In genomic region chr13:37376411-37376810, GRCm38 (mm10) we compare ENCODE assay signal across 15 mouse cellular contexts. TPM values are rescaled to one million over a fixed set of nuclear protein-coding genes. Genes with fewer than 3 reads are reported as not detected.
DNase-seq lines count a peak whose midpoint lies in the region; ATAC-seq lines count a peak whose summit lies in the region.
"Had no signal": no experiment of that assay in that cellular context is flagged by ENCODE, and none has a peak within 500 bp of the region (broad histone marks: within the 10 kb centered on the region; RNA-seq: fewer than 3 reads in every experiment).

No protein-coding gene starts in this region.

- 70% methylated on average over 5 of the region's 5 CpGs for WGBS in embryonic facial prominence, embryonic 14.5 days
- 79% methylated on average over 5 of the region's 5 CpGs for WGBS in embryonic facial prominence, embryonic 10.5 days
- WGBS in hindbrain, embryonic 14.5 days: 64% methylated on average over 5 of the region's 5 CpGs
- 47% methylated on average over 5 of the region's 5 CpGs for WGBS in hindbrain, embryonic 16.5 days
- WGBS in lung, embryonic 16.5 days: 64% methylated on average over 5 of the region's 5 CpGs

- no peak for ATAC-seq in embryonic facial prominence, embryonic 14.5 days (ENCODE audit: low read depth)
- no peak for ATAC-seq in hindbrain, embryonic 14.5 days (ENCODE audit: low FRiP score)
- no peak for ATAC-seq in hindbrain, embryonic 16.5 days
- ATAC-seq in lung, embryonic 16.5 days (ENCODE audit: low read depth): peak; percentile 62; the same call in 1 of the 2 replicates
- no peak for ATAC-seq in erythroid progenitor cell, adult 5-6 weeks (replicated peaks; ENCODE audit: low FRiP score, poor library complexity, severe bottlenecking)

- no peaks in the 10 kb centered on the region for H3K36me3 ChIP-seq in embryonic facial prominence, embryonic 14.5 days (ENCODE audit: control insufficient read depth, insufficient read depth, low read length)
- H3K36me3 ChIP-seq in embryonic facial prominence, embryonic 10.5 days (replicated peaks): no peaks in the 10 kb centered on the region
- no peaks in the 10 kb centered on the region for H3K36me3 ChIP-seq in hindbrain, embryonic 14.5 days (replicated peaks; ENCODE audit: control insufficient read depth, insufficient read depth)
- H3K36me3 ChIP-seq in hindbrain, embryonic 16.5 days (ENCODE audit: control insufficient read depth, insufficient read depth, low read length): no peaks in the 10 kb centered on the region
- no peaks in the 10 kb centered on the region for H3K36me3 ChIP-seq in lung, embryonic 16.5 days (ENCODE audit: control insufficient read depth, insufficient read depth, low read length)
- H3K36me3 ChIP-seq: forebrain, embryonic 10.5 days; heart, embryonic 12.5 days; limb, embryonic 12.5 days; liver, embryonic 15.5 days; midbrain, embryonic 10.5 days had no signal

- no peak overlapping the region for H3K4me3 ChIP-seq in embryonic facial prominence, embryonic 14.5 days (ENCODE audit: low read depth, low read length)
- H3K4me3 ChIP-seq in embryonic facial prominence, embryonic 10.5 days: no peak overlapping the region
- H3K4me3 ChIP-seq in hindbrain, embryonic 14.5 days (replicated peaks; ENCODE audit: low read length): no peak overlapping the region
- no peak overlapping the region for H3K4me3 ChIP-seq in hindbrain, embryonic 16.5 days (ENCODE audit: low read length)
- no peak overlapping the region for H3K4me3 ChIP-seq in lung, embryonic 16.5 days (ENCODE audit: low read length)
- H3K4me3 ChIP-seq: forebrain, embryonic 10.5 days; heart, embryonic 12.5 days; limb, embryonic 12.5 days; liver, embryonic 15.5 days; midbrain, embryonic 10.5 days; myocyte had no signal

- H3K9ac ChIP-seq in embryonic facial prominence, embryonic 14.5 days (ENCODE audit: low read depth, low read length): no peak overlapping the region
- H3K9ac ChIP-seq in hindbrain, embryonic 14.5 days: no peak overlapping the region
- H3K9ac ChIP-seq in hindbrain, embryonic 16.5 days (ENCODE audit: low read depth, low read length): no peak overlapping the region
- H3K9ac ChIP-seq in lung, embryonic 16.5 days (ENCODE audit: low read length): no peak overlapping the region
- H3K9ac ChIP-seq: heart, embryonic 12.5 days; limb, embryonic 12.5 days; liver, embryonic 15.5 days had no signal

- peak; percentile 53 for DNase-seq in embryonic facial prominence, embryonic 14.5 days (ENCODE audit: low spot score)
- DNase-seq in embryonic facial prominence, embryonic 10.5 days (ENCODE audit: low spot score): no peak
- DNase-seq in hindbrain, embryonic 14.5 days (ENCODE audit: low spot score): peak; percentile 27
- DNase-seq in lung, postnatal 25 days (ENCODE audit: low spot score): no peak
- DNase-seq in ZHBTc4 (ENCODE audit: low read depth, low spot score): peak; percentile 10
- DNase-seq: adrenal gland, adult 2 months had no signal

- no peaks in the 10 kb centered on the region for H3K27me3 ChIP-seq in embryonic facial prominence, embryonic 14.5 days (replicated peaks; ENCODE audit: control insufficient read depth, insufficient read depth, low read length)
- no peaks in the 10 kb centered on the region for H3K27me3 ChIP-seq in embryonic facial prominence, embryonic 10.5 days (replicated peaks; ENCODE audit: low read depth, poor library complexity, severe bottlenecking)
- H3K27me3 ChIP-seq in hindbrain, embryonic 14.5 days (ENCODE audit: control insufficient read depth, insufficient read depth, low read length): no peaks in the 10 kb centered on the region
- no peaks in the 10 kb centered on the region for H3K27me3 ChIP-seq in hindbrain, embryonic 16.5 days (replicated peaks; ENCODE audit: control insufficient read depth, insufficient read depth, low read length)
- no peaks in the 10 kb centered on the region for H3K27me3 ChIP-seq in lung, embryonic 16.5 days (ENCODE audit: control insufficient read depth, insufficient read depth, low read depth, low read length)
- H3K27me3 ChIP-seq: limb, embryonic 12.5 days; liver, embryonic 15.5 days had no signal

- no peak overlapping the region for H3K27ac ChIP-seq in embryonic facial prominence, embryonic 14.5 days (replicated peaks; ENCODE audit: low read depth, low read length)
- H3K27ac ChIP-seq in embryonic facial prominence, embryonic 10.5 days (replicated peaks): no peak overlapping the region
- H3K27ac ChIP-seq in hindbrain, embryonic 14.5 days: no peak overlapping the region
- H3K27ac ChIP-seq in hindbrain, embryonic 16.5 days (ENCODE audit: low read depth, low read length): no peak overlapping the region
- no peak overlapping the region for H3K27ac ChIP-seq in lung, embryonic 16.5 days (ENCODE audit: low read length)
- H3K27ac ChIP-seq: forebrain, embryonic 10.5 days; limb, embryonic 12.5 days; liver, embryonic 15.5 days; midbrain, embryonic 10.5 days had no signal

- H3K9me3 ChIP-seq in embryonic facial prominence, embryonic 14.5 days (ENCODE audit: control insufficient read depth, low read length): no peaks in the 10 kb centered on the region
- H3K9me3 ChIP-seq in embryonic facial prominence, embryonic 10.5 days: no peaks in the 10 kb centered on the region
- H3K9me3 ChIP-seq in hindbrain, embryonic 14.5 days (ENCODE audit: control insufficient read depth, low read length): no peaks in the 10 kb centered on the region
- no peaks in the 10 kb centered on the region for H3K9me3 ChIP-seq in hindbrain, embryonic 16.5 days (ENCODE audit: control insufficient read depth, low read length)
- no peaks in the 10 kb centered on the region for H3K9me3 ChIP-seq in lung, embryonic 16.5 days (ENCODE audit: control insufficient read depth, low read length)
- H3K9me3 ChIP-seq: forebrain, embryonic 10.5 days; heart, embryonic 12.5 days; limb, embryonic 12.5 days; liver, embryonic 15.5 days; midbrain, embryonic 10.5 days had no signal

- H3K4me1 ChIP-seq in embryonic facial prominence, embryonic 14.5 days (ENCODE audit: control insufficient read depth, insufficient read depth, low read length): no peaks in the 10 kb centered on the region
- H3K4me1 ChIP-seq in embryonic facial prominence, embryonic 10.5 days: peaks cover 4% of the 10 kb centered on the region; the same call in 1 of the 2 replicates
- H3K4me1 ChIP-seq in hindbrain, embryonic 14.5 days (replicated peaks; ENCODE audit: control insufficient read depth, insufficient read depth, low read length): no peaks in the 10 kb centered on the region
- H3K4me1 ChIP-seq in hindbrain, embryonic 16.5 days (ENCODE audit: control insufficient read depth, insufficient read depth, low read depth, low read length): no peaks in the 10 kb centered on the region
- H3K4me1 ChIP-seq in lung, embryonic 16.5 days (replicated peaks; ENCODE audit: control insufficient read depth, insufficient read depth, low read length): peaks cover 5% of the 10 kb centered on the region; the same call in 1 of the 2 replicates
- H3K4me1 ChIP-seq: limb, embryonic 12.5 days; liver, embryonic 15.5 days had no signal

- H3K4me2 ChIP-seq in embryonic facial prominence, embryonic 14.5 days (ENCODE audit: low read depth, low read length): no peak overlapping the region
- H3K4me2 ChIP-seq in hindbrain, embryonic 14.5 days (replicated peaks): no peak overlapping the region
- H3K4me2 ChIP-seq in hindbrain, embryonic 16.5 days (ENCODE audit: low read length): no peak overlapping the region
- no peak overlapping the region for H3K4me2 ChIP-seq in lung, embryonic 16.5 days (ENCODE audit: low read depth, low read length)
- H3K4me2 ChIP-seq: heart, embryonic 12.5 days; limb, embryonic 12.5 days; liver, embryonic 15.5 days had no signal

RNA-seq across cellular contexts. Expression of gene Ly86, which starts 31.4 kb away (rescaled TPM):
- 16.8 and 18.8 TPM in 2 replicates for polyA plus RNA-seq in embryonic facial prominence, embryonic 14.5 days (2014; fragmentation: Nextera tagmentation; extraction: Ambion mirVana)
- 3.1 and 4.8 TPM in 2 replicates for polyA plus RNA-seq in embryonic facial prominence, embryonic 10.5 days (2016; fragmentation: Nextera tagmentation; extraction: Ambion mirVana)
- 9.7 and 10.3 TPM in 2 replicates for polyA plus RNA-seq in hindbrain, embryonic 14.5 days (2014; fragmentation: Nextera tagmentation; extraction: Ambion mirVana)
- 8.9 and 9.2 TPM in 2 replicates for polyA plus RNA-seq in hindbrain, embryonic 16.5 days (2015; fragmentation: Nextera tagmentation; extraction: Ambion mirVana)
- polyA plus RNA-seq in lung, embryonic 16.5 days (2015; fragmentation: Nextera tagmentation; extraction: Ambion mirVana): 16.0 and 17.3 TPM in 2 replicates
- total RNA-seq in erythroid progenitor cell, adult 5-6 weeks (2015; ENCODE audit: low replicate concordance): 39.4 and 51.2 TPM in 2 replicates
- 9.9 and 19.3 TPM in 2 replicates for total RNA-seq in erythroid progenitor cell, adult 5-6 weeks (2017; ENCODE audit: low replicate concordance)
- polyA plus RNA-seq: myocyte had no signal

Comparison
In these comparisons a context has a peak if more than half of its experiments do, and no peak if none do; other contexts are left out.
1. DNase-seq: peak in embryonic facial prominence, embryonic 14.5 days (single experiment), hindbrain, embryonic 14.5 days (single experiment) and ZHBTc4 (single experiment); none in embryonic facial prominence, embryonic 10.5 days (single experiment) and lung, postnatal 25 days (single experiment).